Mouse (Mus musculus) brain, embryonic 14.5 days (tissue): ENCODE data around the gene Gm9745. TPM values are rescaled to one million over a fixed set of nuclear protein-coding genes. Genes with fewer than 3 reads are reported as not detected.
"Not testable (repeated sequence)": the region's sequence is repeated elsewhere in the genome, so short reads cannot be mapped to it uniquely, and the experiment has no call there.

Experiments used
- DNase-seq: peaks from one replicate; pipeline ENCODE4 v3.0.0-alpha.2; 2011; ENCODE audit warnings: low read depth
- CTCF ChIP-seq: fragments of 200-500 bp; IDR thresholded peaks from 2 replicates; pipeline ENCODE4 v1.5.1; 2012; ENCODE audit warnings: inconsistent platforms, mild to moderate bottlenecking, moderate library complexity, borderline replicate concordance; ENCODE audit not compliant: insufficient read depth, insufficient read length; ENCODE audit errors: extremely low read depth
- POLR2A ChIP-seq: fragments of 200-500 bp; IDR thresholded peaks from 2 replicates; pipeline ENCODE4 v1.6.1; 2012; ENCODE audit warnings: mild to moderate bottlenecking, inconsistent platforms, borderline replicate concordance; ENCODE audit not compliant: poor library complexity, insufficient read depth, insufficient read length, severe bottlenecking; ENCODE audit errors: extremely low read depth
- polyA plus RNA-seq: library from polyadenylated mRNA; depleted of rRNA; stranded (reverse); fragments of >200 nt; gene quantifications from 2 replicates; pipeline ENCODE4 v1.2.3, GENCODE M21; 2012; rRNA removed

Gene Gm9745
- polyA plus RNA-seq, 1 experiment, result not detected

DNA sequence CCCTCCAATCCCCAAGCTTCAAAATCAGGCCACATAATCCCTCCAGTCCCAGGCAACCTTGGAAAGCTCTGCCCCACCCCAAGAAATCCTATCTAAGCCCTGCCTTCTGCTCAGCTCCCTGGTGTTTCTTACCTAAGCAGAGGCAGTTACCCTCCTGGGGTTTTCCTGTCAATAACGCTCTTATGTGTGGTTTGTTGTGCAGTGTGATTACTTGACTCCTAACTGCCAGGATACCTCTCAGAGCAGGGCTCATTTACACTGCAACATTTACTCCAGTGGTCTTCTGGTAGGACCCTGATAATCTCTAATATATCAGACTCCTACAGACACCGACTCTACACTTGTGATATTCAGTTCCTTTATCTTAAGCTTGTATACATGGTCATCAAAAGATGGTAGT is 14.5 kb downstream of the Gm9745 start:
- no peak for DNase-seq
- TF ChIP-seq POLR2A (no peak), CTCF (no peak)

GRCm38 (mm10) chr13:8913890-8914289 is 34.1 kb downstream of the Gm9745 start:
- DNase-seq, result not testable (repeated sequence)

DNA sequence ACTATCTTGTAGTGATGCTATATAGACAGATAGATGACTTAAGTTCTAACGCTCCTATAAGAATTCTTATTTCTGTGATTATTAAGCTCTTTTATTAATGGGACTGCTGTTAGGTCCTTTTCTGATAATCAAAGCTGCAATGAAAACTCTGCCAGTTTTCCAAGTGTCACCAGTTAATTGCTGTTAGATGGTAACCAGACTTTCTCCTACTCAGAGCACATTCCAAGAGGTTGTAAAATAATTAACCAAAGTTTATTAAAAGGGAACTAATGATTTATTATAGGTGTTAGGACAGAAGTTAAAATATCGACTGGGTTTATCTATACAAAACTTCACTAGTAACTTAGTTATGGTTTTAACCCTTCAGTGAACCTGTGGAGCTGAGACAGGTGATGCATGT is 42.0 kb downstream of the Gm9745 start:
- DNase-seq, result not testable (repeated sequence)

Other genes starting within 250 kb of the Gm9745 start
- gene Wdr37, start 76.3 kb downstream of the Gm9745 start, polyA plus RNA-seq, result 35.0 and 43.4 TPM in 2 replicates
- gene Idi1, start 62.7 kb downstream of the Gm9745 start, polyA plus RNA-seq, result 49.7 and 54.2 TPM in 2 replicates
- gene Idi2, start 4.6 kb upstream of the Gm9745 start, polyA plus RNA-seq, result not detected in 2 replicates
- gene Gtpbp4, start 47.9 kb upstream of the Gm9745 start, polyA plus RNA-seq, result 25.6 and 30.5 TPM in 2 replicates
- 23.0 and 35.2 TPM in 2 replicates for gene Larp4b, start 145.7 kb upstream of the Gm9745 start, polyA plus RNA-seq